Mouse (Mus musculus) embryonic facial prominence, embryonic 14.5 days (tissue): Measurements from ENCODE around the gene Snd1. TPM values are rescaled to one million over a fixed set of nuclear protein-coding genes. Genes with fewer than 3 reads are reported as not detected.

Experiments
- ATAC-seq: fragments of 200-750 bp; cut with Nextera tagmentation; 2 replicates; pipeline ENCODE4 v1.8.0; 2017; ENCODE audit warnings: low read depth, moderate number of reproducible peaks, moderate TSS enrichment
- DNase-seq: peaks from one replicate; pipeline ENCODE4 v3.0.0-alpha.2; 2015; ENCODE audit warnings: low spot score
- H3K27ac ChIP-seq: fragments of 300-500 bp; sonication (generic); replicated peaks from 2 replicates; pipeline ENCODE4 v1.5.1; 2014; ENCODE audit warnings: low read depth, mild to moderate bottlenecking, low read length, moderate library complexity
- H3K27me3 ChIP-seq: fragments of 300-500 bp; sonication (generic); replicated peaks from 2 replicates; pipeline ENCODE4 v1.6.1; 2014; ENCODE audit warnings: low read length; ENCODE audit not compliant: control insufficient read depth, insufficient read depth
- H3K36me3 ChIP-seq: fragments of 300-500 bp; sonication (generic); 2 replicates; pipeline ENCODE4 v1.6.1; 2014; ENCODE audit warnings: low read length, mixed read lengths; ENCODE audit not compliant: control insufficient read depth, insufficient read depth
- H3K4me1 ChIP-seq: fragments of 300-500 bp; sonication (generic); 2 replicates; pipeline ENCODE4 v1.6.1; 2014; ENCODE audit warnings: antibody characterized with exemption, low read length; ENCODE audit not compliant: control insufficient read depth, insufficient read depth
- H3K4me2 ChIP-seq: fragments of 300-500 bp; sonication (generic); 2 replicates; pipeline ENCODE4 v1.6.1; 2014; ENCODE audit warnings: low read depth, mild to moderate bottlenecking, low read length, moderate library complexity, mixed read lengths
- H3K4me3 ChIP-seq: fragments of 300-500 bp; sonication (generic); 2 replicates; pipeline ENCODE4 v1.5.1; 2014; ENCODE audit warnings: low read depth, mild to moderate bottlenecking, low read length
- H3K9ac ChIP-seq: fragments of 300-500 bp; sonication (generic); 2 replicates; pipeline ENCODE4 v1.6.1; 2014; ENCODE audit warnings: low read depth, mild to moderate bottlenecking, low read length, moderate library complexity, mixed read lengths
- H3K9me3 ChIP-seq: fragments of 300-500 bp; sonication (generic); 2 replicates; pipeline ENCODE4 v1.6.1; 2016; ENCODE audit warnings: low read length; ENCODE audit not compliant: control insufficient read depth
- WGBS: fragments of 180-500 bp; shearing (Covaris S2); extraction: QIAGEN DNeasy Blood & Tissue Kit; methylation state at CpG from one replicate; pipeline ENCODE4 v1.1.7; 2014; 5-methylcytosine and 5-hydroxymethylcytosine counted together
- polyA plus RNA-seq: library from polyadenylated mRNA; unstranded; fragments of >200 nt; fragmentation: Nextera tagmentation; extraction: Ambion mirVana; gene quantifications from 2 replicates; pipeline ENCODE4 v1.2.1, GENCODE M21; 2014

The Snd1 gene
- polyA plus RNA-seq, 1 experiment from 2014 or later = 111 TPM

- DNase-seq (no peak), ATAC-seq (no peak)
- WGBS = 76% methylated on average over 6 of the region's 6 CpGs
- Histone ChIP-seq H3K9me3 (no peaks in the 10 kb centered on the region), H3K9ac (no peak overlapping the region), H3K4me2 (no peak overlapping the region), H3K36me3 (peaks cover 19% of the 10 kb centered on the region), H3K4me3 (no peak overlapping the region), H3K27ac (no peak overlapping the region), H3K27me3 (no peaks in the 10 kb centered on the region), H3K4me1 (no peaks in the 10 kb centered on the region)
Observed at GRCm38 (mm10) chr6:28542298-28542701, 67.4 kb downstream of the Snd1 start.

GRCm38 (mm10) chr6:28546943-28547342, 72.0 kb downstream of the Snd1 start:
- no peak overlapping the region for H3K27ac ChIP-seq
- H3K9ac ChIP-seq = no peak overlapping the region
- no peak for ATAC-seq
- whole genome bisulfite sequencing = 86% methylated on average over 2 of the region's 2 CpGs
- no peaks in the 10 kb centered on the region for H3K4me1 ChIP-seq
- H3K9me3 ChIP-seq = no peaks in the 10 kb centered on the region
- no peak overlapping the region for H3K4me2 ChIP-seq
- H3K4me3 ChIP-seq = no peak overlapping the region
- no peak for DNase-seq
- peaks cover 25% of the 10 kb centered on the region for H3K36me3 ChIP-seq
- H3K27me3 ChIP-seq = no peaks in the 10 kb centered on the region

GRCm38 (mm10) chr6:28549374-28549773, 74.4 kb downstream of the Snd1 start:
- Histone ChIP-seq H3K4me2 (no peak overlapping the region), H3K9ac (no peak overlapping the region), H3K4me1 (no peaks in the 10 kb centered on the region), H3K36me3 (peaks cover 26% of the 10 kb centered on the region), H3K27me3 (no peaks in the 10 kb centered on the region), H3K27ac (no peak overlapping the region), H3K9me3 (no peaks in the 10 kb centered on the region), H3K4me3 (no peak overlapping the region)
- WGBS = 85% methylated on average over 2 of the region's 2 CpGs
- ATAC-seq = no peak
- DNase-seq = no peak

- peak overlapping the region; percentile 45 for H3K27ac ChIP-seq
- WGBS = 76% methylated on average over 7 of the region's 7 CpGs
- peaks cover 29% of the 10 kb centered on the region for H3K36me3 ChIP-seq
- DNase-seq (peak; percentile 49), ATAC-seq (peak; percentile 30; the same call in 1 of the 2 replicates)
- no peaks in the 10 kb centered on the region for H3K4me1 ChIP-seq
- H3K27me3 ChIP-seq = no peaks in the 10 kb centered on the region
- H3K9me3 ChIP-seq = no peaks in the 10 kb centered on the region
- H3K4me3 ChIP-seq = no peak overlapping the region
- H3K9ac ChIP-seq = no peak overlapping the region
- no peak overlapping the region for H3K4me2 ChIP-seq
Observed at GRCm38 (mm10) chr6:28550255-28551004, 75.5 kb downstream of the Snd1 start.

- H3K4me1 ChIP-seq = no peaks in the 10 kb centered on the region
Observed at GRCm38 (mm10) chr6:28554470-28554869, 79.5 kb downstream of the Snd1 start.

GRCm38 (mm10) chr6:28555002-28555401, 80.1 kb downstream of the Snd1 start:
- Histone ChIP-seq H3K36me3 (peaks cover 14% of the 10 kb centered on the region), H3K4me3 (no peak overlapping the region), H3K4me2 (no peak overlapping the region), H3K9ac (no peak overlapping the region), H3K9me3 (no peaks in the 10 kb centered on the region), H3K27ac (no peak overlapping the region), H3K4me1 (no peaks in the 10 kb centered on the region), H3K27me3 (no peaks in the 10 kb centered on the region)
- DNase-seq = no peak
- WGBS = 64% methylated on average over 6 of the region's 6 CpGs
- ATAC-seq = no peak

More at GRCm38 (mm10) chr6:28554470-28554869, 79.5 kb downstream of the Snd1 start:
- 100% methylated on average over 1 of the region's 1 CpGs for WGBS
- Histone ChIP-seq H3K4me3 (no peak overlapping the region), H3K27me3 (no peaks in the 10 kb centered on the region), H3K27ac (no peak overlapping the region), H3K36me3 (peaks cover 14% of the 10 kb centered on the region), H3K4me2 (no peak overlapping the region), H3K9me3 (no peaks in the 10 kb centered on the region), H3K9ac (no peak overlapping the region)
- ATAC-seq (no peak), DNase-seq (no peak)

GRCm38 (mm10) chr6:28555428-28555827, 80.5 kb downstream of the Snd1 start:
- no peaks in the 10 kb centered on the region for H3K27me3 ChIP-seq
- no peaks in the 10 kb centered on the region for H3K4me1 ChIP-seq
- H3K9me3 ChIP-seq = no peaks in the 10 kb centered on the region
- H3K4me2 ChIP-seq = no peak overlapping the region
- DNase-seq = no peak
- 80% methylated on average over 7 of the region's 7 CpGs for WGBS
- H3K4me3 ChIP-seq = no peak overlapping the region
- peaks cover 18% of the 10 kb centered on the region for H3K36me3 ChIP-seq
- no peak for ATAC-seq
- H3K9ac ChIP-seq = no peak overlapping the region
- H3K27ac ChIP-seq = no peak overlapping the region

GRCm38 (mm10) chr6:28557728-28558127, 82.8 kb downstream of the Snd1 start:
- 83% methylated on average over 6 of the region's 6 CpGs for WGBS
- H3K9ac ChIP-seq = no peak overlapping the region
- no peaks in the 10 kb centered on the region for H3K4me1 ChIP-seq
- H3K4me2 ChIP-seq = no peak overlapping the region
- peaks cover 21% of the 10 kb centered on the region for H3K36me3 ChIP-seq
- H3K27me3 ChIP-seq = no peaks in the 10 kb centered on the region
- H3K9me3 ChIP-seq = no peaks in the 10 kb centered on the region
- no peak overlapping the region for H3K27ac ChIP-seq
- no peak for ATAC-seq
- H3K4me3 ChIP-seq = no peak overlapping the region
- no peak for DNase-seq

GRCm38 (mm10) chr6:28559419-28559818, 84.5 kb downstream of the Snd1 start:
- Histone ChIP-seq H3K27me3 (no peaks in the 10 kb centered on the region), H3K9me3 (no peaks in the 10 kb centered on the region), H3K9ac (no peak overlapping the region), H3K4me1 (no peaks in the 10 kb centered on the region), H3K27ac (no peak overlapping the region), H3K4me2 (no peak overlapping the region), H3K4me3 (no peak overlapping the region), H3K36me3 (peaks cover 23% of the 10 kb centered on the region)
- DNase-seq = no peak
- 83% methylated on average over 2 of the region's 2 CpGs for WGBS
- no peak for ATAC-seq
